Mouse (Mus musculus) neural tube, embryonic 10.5 days (tissue): Measurements from ENCODE around the gene Cyth1.

Experiments used
- DNase-seq: peaks from one replicate; pipeline ENCODE4 v3.0.0-alpha.2; 2017; ENCODE audit warnings: low spot score; ENCODE audit errors: extremely low spot score

Gene Cyth1

DNA sequence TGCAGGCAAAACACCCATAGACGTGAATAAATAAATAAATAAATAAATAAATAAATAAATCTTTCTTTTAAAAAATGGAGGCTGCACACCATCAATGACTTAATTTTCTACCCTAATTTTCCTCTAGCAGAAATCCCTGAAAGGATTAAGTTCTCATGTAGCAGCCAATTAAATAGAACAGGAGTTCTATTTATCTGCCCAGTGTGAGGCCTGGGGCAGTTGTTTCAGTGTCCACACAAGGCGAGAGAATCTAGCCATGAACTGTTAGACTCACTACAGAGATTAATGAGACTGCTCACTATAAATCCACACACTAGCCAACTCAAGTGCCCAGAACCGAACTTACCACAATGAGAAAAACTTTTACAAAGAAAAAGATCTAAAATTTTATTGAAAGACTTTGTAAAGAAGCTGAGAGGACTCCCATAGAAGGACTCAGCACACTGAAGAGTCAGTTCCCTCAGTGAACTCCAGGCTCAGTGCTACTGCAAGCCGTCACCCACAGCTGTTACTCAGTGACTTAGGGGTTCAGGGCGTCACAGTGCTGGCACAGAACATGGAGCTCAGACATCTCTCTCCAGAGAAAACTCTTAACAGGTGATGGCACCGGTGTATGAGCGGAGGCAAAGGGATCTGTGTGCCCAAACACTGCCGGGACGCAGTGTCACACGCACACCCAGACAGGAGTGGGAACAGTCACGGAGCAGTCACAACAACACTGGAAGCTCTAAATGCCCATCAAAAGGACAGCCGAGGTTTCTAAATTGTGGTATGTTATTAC, 23.1 kb downstream of the Cyth1 start:
- DNase-seq: no peak

GRCm38 (mm10) chr11:118223416-118224067, 24.9 kb downstream of the Cyth1 start:
- no peak for DNase-seq

GRCm38 (mm10) chr11:118222917-118223316, 25.5 kb downstream of the Cyth1 start:
- DNase-seq: no peak

GRCm38 (mm10) chr11:118222351-118222885, 26.0 kb downstream of the Cyth1 start:
- DNase-seq: no peak

DNA sequence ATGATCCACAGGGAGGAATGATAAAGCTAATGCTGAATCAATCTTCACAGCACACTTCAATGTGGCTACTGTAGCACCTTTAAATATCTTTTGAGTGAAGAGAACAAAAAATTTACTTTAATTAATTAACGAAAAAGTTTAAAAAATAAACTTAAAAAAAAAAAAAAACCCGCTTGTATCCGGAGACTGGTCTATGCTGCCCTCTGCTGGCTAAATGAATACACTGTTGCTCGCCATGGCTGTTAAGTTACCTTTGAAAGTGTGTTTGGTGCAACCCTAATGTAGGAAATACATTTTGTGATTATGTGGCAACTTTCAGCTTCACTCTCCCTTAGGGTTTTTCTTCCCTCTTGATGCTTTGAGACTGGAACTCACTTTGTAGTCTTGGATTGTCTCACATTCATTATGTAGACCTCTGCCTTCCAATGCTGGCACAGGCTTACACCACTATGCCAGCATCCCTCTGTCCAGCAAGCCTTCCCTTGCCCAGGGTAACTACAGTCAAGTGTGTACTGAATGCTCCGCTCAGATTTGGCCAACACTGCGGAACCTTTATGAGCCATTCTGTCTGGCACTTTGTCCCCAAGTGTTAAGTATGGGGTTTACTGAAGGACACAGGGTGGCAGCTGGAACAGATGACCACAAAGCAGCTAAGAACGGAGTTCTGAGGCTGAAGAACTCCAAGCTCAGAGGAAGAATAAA, 27.7 kb downstream of the Cyth1 start:
- DNase-seq: no peak

GRCm38 (mm10) chr11:118219066-118219465, 29.3 kb downstream of the Cyth1 start:
- DNase-seq: no peak

DNA sequence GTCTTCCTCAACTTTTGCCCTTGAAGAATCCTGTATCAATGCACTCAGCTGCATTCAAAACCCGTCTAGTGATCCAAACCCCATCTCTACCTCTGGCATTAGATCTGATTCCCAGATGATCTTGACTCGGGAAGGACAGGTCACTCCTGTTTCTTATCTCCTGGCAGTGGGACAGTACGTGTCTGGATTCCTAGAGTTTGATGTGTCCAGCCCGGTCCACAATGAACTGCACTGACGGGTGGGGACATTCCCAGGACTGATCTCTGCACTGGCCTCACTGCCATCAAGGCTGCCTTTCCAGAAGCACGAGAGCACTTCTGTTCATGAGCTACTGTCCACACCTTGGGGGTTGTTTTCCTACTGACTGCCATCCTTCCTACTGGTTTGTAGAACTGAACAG, 31.9 kb downstream of the Cyth1 start:
- DNase-seq: no peak

- DNase-seq: no peak
Observed at GRCm38 (mm10) chr11:118215928-118216458, 32.4 kb downstream of the Cyth1 start.

DNA sequence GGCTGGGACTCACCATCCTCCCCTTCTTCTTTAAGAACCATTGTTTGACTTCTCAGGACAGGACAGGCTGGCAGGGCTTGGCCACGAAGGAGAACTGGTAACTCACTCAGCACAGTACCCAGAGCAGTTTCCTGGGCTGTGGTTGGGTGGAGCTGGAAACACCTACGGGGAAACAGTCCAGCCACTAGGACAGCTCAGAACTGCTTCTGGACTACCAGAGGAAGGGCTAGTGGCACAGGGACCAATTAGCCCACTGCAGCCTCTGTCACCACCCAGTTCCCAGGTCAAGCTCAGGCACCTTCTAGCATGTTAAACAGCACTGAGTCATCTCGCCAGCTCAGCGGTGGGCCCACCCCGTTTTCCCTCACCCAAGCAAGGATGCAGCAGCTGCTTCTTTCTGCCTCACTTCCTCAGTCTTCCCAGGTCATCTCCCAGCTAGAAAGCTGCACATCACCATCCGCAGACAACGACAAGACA, 35.7 kb downstream of the Cyth1 start:
- DNase-seq: no peak

GRCm38 (mm10) chr11:118211749-118212635, 36.4 kb downstream of the Cyth1 start:
- no peak for DNase-seq

DNA sequence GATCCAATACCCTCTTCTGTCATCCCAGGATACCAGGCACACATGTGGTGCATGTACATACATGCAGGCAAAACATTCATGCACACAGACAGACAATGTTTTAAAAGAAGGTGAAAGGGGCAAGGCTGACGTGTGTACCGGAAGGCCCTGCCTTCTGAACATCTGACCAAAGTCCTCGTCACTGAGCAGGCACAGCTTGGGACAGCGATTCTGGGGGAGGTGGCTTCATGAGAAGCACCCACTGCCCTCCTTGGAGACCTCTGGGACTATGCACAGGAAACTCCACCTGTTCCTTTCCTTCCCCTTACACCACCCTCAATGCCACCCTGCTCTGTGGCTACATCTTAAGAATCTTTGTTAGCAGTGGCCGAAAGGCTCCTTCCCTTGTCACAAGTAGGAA, 37.4 kb downstream of the Cyth1 start:
- DNase-seq: no peak

- DNase-seq: no peak
Observed at GRCm38 (mm10) chr11:118210116-118210515, 38.3 kb downstream of the Cyth1 start.

- no peak for DNase-seq
Observed at GRCm38 (mm10) chr11:118209376-118209775, 39.0 kb downstream of the Cyth1 start.

DNA sequence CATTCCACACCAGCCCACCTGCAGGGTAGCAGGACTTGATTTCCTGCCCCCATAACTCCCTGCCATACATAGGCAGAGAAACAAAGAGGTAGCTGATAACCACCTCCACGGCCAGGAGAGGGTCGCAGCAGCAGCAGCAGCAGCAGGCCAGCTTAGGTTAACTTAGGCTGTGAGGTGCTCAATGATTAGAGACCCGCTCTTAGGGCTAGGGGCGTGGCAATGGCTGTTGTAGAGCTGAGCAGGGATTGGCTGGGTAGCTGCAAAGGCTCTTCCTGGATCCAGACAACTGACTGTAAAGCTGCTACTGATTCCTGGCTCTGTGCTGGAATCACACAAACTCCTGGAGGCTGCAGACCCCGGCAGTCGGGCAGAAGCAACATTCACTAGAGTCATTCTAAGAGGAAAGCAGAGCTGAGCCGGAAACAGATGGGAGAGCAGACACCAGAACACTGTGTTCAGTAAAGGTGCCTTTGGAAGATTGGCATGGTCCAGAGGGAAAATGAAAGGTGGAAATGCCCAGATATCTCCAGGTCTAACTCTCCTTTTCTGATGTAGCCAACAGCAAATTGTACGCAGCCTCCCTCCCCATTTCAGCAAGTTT, 39.6 kb downstream of the Cyth1 start:
- no peak for DNase-seq

GRCm38 (mm10) chr11:118207424-118208033, 40.9 kb downstream of the Cyth1 start:
- DNase-seq: no peak

- no peak for DNase-seq
Observed at GRCm38 (mm10) chr11:118206267-118206666, 42.1 kb downstream of the Cyth1 start.

- no peak for DNase-seq
Observed at GRCm38 (mm10) chr11:118203469-118203868, 44.9 kb downstream of the Cyth1 start.

DNA sequence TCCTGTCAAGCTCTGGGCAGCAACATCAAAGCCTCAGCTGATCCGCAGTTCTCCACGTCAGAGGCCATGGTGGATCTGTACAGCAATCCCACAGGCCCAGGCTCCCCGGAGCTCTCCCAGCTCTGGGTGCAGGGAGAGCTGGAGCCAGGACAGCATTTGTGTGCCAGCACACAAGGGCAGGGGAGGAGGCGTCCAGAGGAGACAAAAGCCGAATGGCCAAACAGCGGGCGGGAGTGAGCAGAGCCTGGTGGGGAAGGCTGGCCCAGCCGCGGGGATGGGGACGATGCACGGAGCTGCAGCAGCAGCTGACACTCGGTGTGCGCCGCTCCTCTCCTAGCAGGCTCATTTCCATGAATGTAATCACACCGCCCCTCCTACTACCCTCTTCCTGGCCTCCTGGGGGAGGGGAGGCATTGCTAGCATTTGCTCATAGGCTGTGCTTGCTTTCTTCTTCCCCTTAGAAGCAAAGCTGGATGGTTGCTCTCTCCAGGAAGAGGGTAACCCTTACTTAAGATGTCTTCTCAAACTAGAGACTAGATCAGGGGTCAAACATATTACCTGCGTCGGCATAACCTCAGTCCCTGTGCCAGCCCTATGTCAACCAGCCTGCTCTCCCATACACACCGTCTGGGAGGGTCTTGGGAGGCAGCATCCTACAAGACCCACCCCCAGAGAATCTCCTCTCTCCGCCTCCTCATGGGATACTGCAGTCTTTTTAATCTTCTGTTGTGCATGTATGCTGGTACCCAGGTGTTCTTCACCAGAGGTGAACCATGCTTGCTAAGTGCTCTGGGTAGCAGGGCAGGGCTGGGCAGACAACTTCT, 45.8 kb downstream of the Cyth1 start:
- peak; percentile 68 for DNase-seq

GRCm38 (mm10) chr11:118201833-118202409, 46.5 kb downstream of the Cyth1 start:
- no peak for DNase-seq
